Mouse (Mus musculus): ENCODE measurements around the gene Lrrc20. TPM values are rescaled to one million over a fixed set of nuclear protein-coding genes. Genes with fewer than 3 reads are reported as not detected.
A peak's percentile ranks its signal among the peaks of the same experiment; 100 is the strongest.

Gene Lrrc20
- total and polyA plus RNA-seq, 2 experiments from 2014 or later = 8.3 to 15.5 TPM

DNA sequence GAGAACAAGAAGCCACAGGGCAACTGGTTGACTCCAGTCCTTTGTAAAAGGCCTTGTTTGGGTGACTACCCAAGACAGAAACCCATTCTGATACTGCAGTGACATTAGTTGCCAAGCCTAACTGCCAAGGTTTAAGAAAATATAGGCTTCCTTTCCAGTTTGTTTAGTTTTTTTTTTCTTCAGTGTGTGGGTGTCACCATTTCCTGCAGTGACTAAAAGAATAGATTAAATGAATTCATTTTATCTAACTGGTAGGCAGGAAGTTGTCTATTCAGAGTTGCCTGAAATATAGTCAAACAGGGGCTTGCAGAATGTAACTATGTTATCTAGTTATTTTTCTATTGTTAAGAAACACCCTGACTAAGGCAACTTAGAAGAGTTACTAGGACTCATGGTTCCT, 83.9 kb downstream of the Lrrc20 start:
- ATAC-seq (ENCODE audit: low FRiP score) (no peak), DNase-seq (ENCODE audit: low spot score) (no peak)
- no peak overlapping the region for H3K27ac ChIP-seq (ENCODE audit: low read depth, low read length)
- H3K9ac ChIP-seq (replicated peaks; ENCODE audit: low read length, poor library complexity, severe bottlenecking) = no peak overlapping the region
- H3K36me3 ChIP-seq (ENCODE audit: insufficient read depth, low read length) = no peaks in the 10 kb centered on the region
- H3K9me3 ChIP-seq (ENCODE audit: low read length) = 0 out of 2 replicates have a peak, but pooled peaks cover 3% of the 10 kb centered on the region
- no peak overlapping the region for H3K4me2 ChIP-seq (ENCODE audit: low read depth, low read length, poor library complexity, severe bottlenecking)
- no peak for TF ChIP-seq CTCF (IDR thresholded peaks at IDR 0.05)
- no peak overlapping the region for H3K4me3 ChIP-seq (ENCODE audit: low read depth, low read length)
- no peaks in the 10 kb centered on the region for H3K27me3 ChIP-seq (ENCODE audit: insufficient read depth, low read length)
- H3K4me1 ChIP-seq (ENCODE audit: insufficient read depth, low read length) = no peaks in the 10 kb centered on the region

GRCm38 (mm10) chr10:61563550-61563949, 87.9 kb downstream of the Lrrc20 start:
- H3K4me3 ChIP-seq (ENCODE audit: low read depth, low read length) = no peak overlapping the region
- H3K4me2 ChIP-seq (ENCODE audit: low read depth, low read length, poor library complexity, severe bottlenecking) = no peak overlapping the region
- no peaks in the 10 kb centered on the region for H3K36me3 ChIP-seq (ENCODE audit: insufficient read depth, low read length)
- H3K9me3 ChIP-seq (ENCODE audit: low read length) = 0 out of 2 replicates have a peak, but pooled peaks cover 3% of the 10 kb centered on the region
- H3K9ac ChIP-seq (replicated peaks; ENCODE audit: low read length, poor library complexity, severe bottlenecking) = no peak overlapping the region
- DNase-seq (ENCODE audit: low spot score) (no peak), ATAC-seq (ENCODE audit: low FRiP score) (no peak)
- no peak overlapping the region for H3K27ac ChIP-seq (ENCODE audit: low read depth, low read length)
- 81% methylated on average over 9 of the region's 9 CpGs for WGBS
- TF ChIP-seq CTCF (IDR thresholded peaks at IDR 0.05) = no peak
- peaks cover 4% of the 10 kb centered on the region; the same call in 1 of the 2 replicates for H3K27me3 ChIP-seq (ENCODE audit: insufficient read depth, low read length)
- H3K4me1 ChIP-seq (ENCODE audit: insufficient read depth, low read length) = no peaks in the 10 kb centered on the region

DNA sequence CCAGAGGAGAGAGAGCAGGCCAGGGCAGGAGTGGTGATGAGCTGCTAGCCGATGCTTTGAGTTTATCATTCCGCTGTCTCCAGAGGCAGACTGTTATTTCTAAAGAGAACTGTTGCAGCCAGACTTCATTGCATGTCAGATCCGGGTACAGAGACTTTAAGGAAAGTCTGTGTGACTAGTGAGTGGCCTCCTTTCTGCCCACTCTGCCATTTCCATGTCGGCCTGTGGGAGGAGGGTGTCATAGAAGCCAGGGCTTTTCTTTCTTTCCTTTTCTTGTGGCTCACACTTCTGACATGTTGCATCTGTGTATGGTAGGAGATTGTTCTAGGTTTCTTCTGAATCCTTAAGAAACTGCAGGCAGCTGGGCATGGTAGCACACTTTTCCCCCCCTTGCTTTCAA, 88.8 kb downstream of the Lrrc20 start:
- 79% methylated on average over 4 of the region's 4 CpGs for WGBS
- H3K36me3 ChIP-seq (ENCODE audit: insufficient read depth, low read length) = no peaks in the 10 kb centered on the region
- DNase-seq (ENCODE audit: low spot score) = no peak
- no peak overlapping the region for H3K4me3 ChIP-seq (ENCODE audit: low read depth, low read length)
- H3K9ac ChIP-seq (replicated peaks; ENCODE audit: low read length, poor library complexity, severe bottlenecking) = no peak overlapping the region
- 0 out of 2 replicates have a peak, but pooled peaks cover 3% of the 10 kb centered on the region for H3K9me3 ChIP-seq (ENCODE audit: low read length)
- TF ChIP-seq CTCF (IDR thresholded peaks at IDR 0.05) = no peak
- no peaks in the 10 kb centered on the region for H3K4me1 ChIP-seq (ENCODE audit: insufficient read depth, low read length)
- H3K4me2 ChIP-seq (ENCODE audit: low read depth, low read length, poor library complexity, severe bottlenecking) = no peak overlapping the region
- no peak overlapping the region for H3K27ac ChIP-seq (ENCODE audit: low read depth, low read length)
- ATAC-seq (ENCODE audit: low FRiP score) = no peak
- H3K27me3 ChIP-seq (ENCODE audit: insufficient read depth, low read length) = peaks cover 4% of the 10 kb centered on the region; the same call in 1 of the 2 replicates

DNA sequence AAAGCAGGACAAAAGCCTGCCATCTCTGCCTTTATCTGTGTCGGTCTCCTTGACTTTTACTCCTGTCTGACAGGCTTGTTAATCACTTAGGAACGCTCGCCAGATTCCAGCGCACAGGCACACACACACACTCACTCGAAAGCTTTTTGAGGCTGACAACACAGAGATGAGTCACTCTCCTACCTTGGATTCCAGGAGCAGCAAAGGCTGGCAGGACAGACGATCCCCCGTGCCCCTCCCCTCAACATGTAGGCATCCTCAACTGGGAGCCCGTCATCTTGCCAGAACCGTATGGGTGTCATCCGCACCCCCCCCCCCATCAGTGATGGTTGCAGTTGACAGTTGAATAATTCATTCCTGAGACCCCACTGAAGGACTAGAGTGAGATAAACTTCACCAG, 94.6 kb downstream of the Lrrc20 start:
- Histone ChIP-seq H3K4me3 (ENCODE audit: low read depth, low read length) (no peak overlapping the region), H3K27me3 (ENCODE audit: insufficient read depth, low read length) (peaks cover 4% of the 10 kb centered on the region; the same call in 1 of the 2 replicates), H3K27ac (ENCODE audit: low read depth, low read length) (no peak overlapping the region), H3K4me2 (ENCODE audit: low read depth, low read length, poor library complexity, severe bottlenecking) (no peak overlapping the region), H3K4me1 (ENCODE audit: insufficient read depth, low read length) (no peaks in the 10 kb centered on the region), H3K9me3 (ENCODE audit: low read length) (no peaks in the 10 kb centered on the region), H3K36me3 (ENCODE audit: insufficient read depth, low read length) (no peaks in the 10 kb centered on the region), H3K9ac (replicated peaks; ENCODE audit: low read length, poor library complexity, severe bottlenecking) (0 out of 2 replicates have a peak overlapping the region, but pooled peaks have one; percentile 24)
- no peak for TF ChIP-seq CTCF (IDR thresholded peaks at IDR 0.05)
- DNase-seq (ENCODE audit: low spot score) = no peak
- ATAC-seq (ENCODE audit: low FRiP score) = no peak; the same call in 1 of the 2 replicates
- WGBS = 19% methylated on average over 10 of the region's 10 CpGs

DNA sequence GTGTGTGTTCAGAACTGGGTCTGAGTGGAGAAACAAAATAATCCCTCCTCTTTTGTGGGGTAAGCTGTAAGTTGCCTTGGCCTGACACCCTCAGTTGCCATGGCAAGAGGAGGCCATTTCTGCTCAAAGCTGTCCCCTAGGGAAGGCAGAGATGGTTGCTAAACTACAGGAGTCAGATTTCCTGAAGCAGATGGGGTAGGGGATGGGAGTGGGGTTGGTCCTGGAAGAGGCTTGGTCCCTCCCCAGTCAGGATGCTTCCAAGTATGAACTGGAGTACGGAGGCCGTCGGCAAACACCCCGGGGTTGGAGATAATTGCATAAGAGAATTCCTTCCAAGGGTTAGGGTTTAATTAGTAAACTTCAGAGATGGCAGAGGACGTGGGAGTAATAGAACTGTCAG, 96.5 kb downstream of the Lrrc20 start:
- DNase-seq (ENCODE audit: low spot score) (peak; percentile 53), ATAC-seq (ENCODE audit: low FRiP score) (no peak)
- Histone ChIP-seq H3K9me3 (ENCODE audit: low read length) (no peaks in the 10 kb centered on the region), H3K27ac (ENCODE audit: low read depth, low read length) (no peak overlapping the region), H3K9ac (replicated peaks; ENCODE audit: low read length, poor library complexity, severe bottlenecking) (no peak overlapping the region), H3K4me1 (ENCODE audit: insufficient read depth, low read length) (peaks cover 2% of the 10 kb centered on the region; the same call in 1 of the 2 replicates), H3K4me2 (ENCODE audit: low read depth, low read length, poor library complexity, severe bottlenecking) (no peak overlapping the region), H3K27me3 (ENCODE audit: insufficient read depth, low read length) (peaks cover 4% of the 10 kb centered on the region; the same call in 1 of the 2 replicates), H3K36me3 (ENCODE audit: insufficient read depth, low read length) (no peaks in the 10 kb centered on the region), H3K4me3 (ENCODE audit: low read depth, low read length) (no peak overlapping the region)
- 59% methylated on average over 5 of the region's 5 CpGs for WGBS
- TF ChIP-seq CTCF (IDR thresholded peaks at IDR 0.05) = no peak

DNA sequence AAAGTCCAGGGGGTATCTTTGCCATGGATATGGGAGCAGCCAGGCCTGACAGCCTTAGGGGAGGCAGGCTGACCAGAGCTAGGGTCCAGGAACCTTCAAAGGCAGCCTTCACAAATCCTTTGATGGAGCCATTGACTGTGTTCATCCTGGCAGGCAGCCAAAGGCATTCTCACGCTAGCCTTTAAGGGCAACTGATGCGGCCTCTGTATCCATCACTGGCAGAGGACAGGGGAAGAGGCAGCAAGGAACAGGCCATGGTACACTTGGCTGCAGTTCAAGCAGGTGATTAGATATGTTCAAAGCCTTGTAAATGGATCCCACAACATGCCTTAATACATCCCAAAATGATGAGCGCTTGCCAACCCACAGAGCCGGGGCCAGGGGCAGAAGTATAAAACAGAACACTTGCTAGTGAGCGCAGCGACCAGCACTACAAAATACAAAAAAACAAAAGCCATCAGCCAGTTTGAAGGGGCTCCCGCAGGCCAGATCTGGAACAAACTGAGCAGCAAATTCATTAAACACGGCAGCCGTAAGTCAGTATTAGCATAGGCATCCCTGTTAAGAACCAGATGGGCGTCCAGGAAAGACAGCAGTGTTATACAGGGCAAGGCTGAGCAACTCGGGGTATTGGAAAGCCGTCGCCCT, 100.6 kb downstream of the Lrrc20 start:
- no peak overlapping the region for H3K4me3 ChIP-seq (ENCODE audit: low read depth, low read length)
- no peak overlapping the region for H3K27ac ChIP-seq (ENCODE audit: low read depth, low read length)
- H3K9me3 ChIP-seq (ENCODE audit: low read length) = no peaks in the 10 kb centered on the region
- DNase-seq (ENCODE audit: low spot score) = peak; percentile 69
- TF ChIP-seq CTCF (IDR thresholded peaks at IDR 0.05) = no peak
- 40% methylated on average over 13 of the region's 13 CpGs for WGBS
- H3K27me3 ChIP-seq (ENCODE audit: insufficient read depth, low read length) = no peaks in the 10 kb centered on the region
- no peak overlapping the region for H3K4me2 ChIP-seq (ENCODE audit: low read depth, low read length, poor library complexity, severe bottlenecking)
- no peak overlapping the region for H3K9ac ChIP-seq (replicated peaks; ENCODE audit: low read length, poor library complexity, severe bottlenecking)
- peaks cover 2% of the 10 kb centered on the region; the same call in 1 of the 2 replicates for H3K4me1 ChIP-seq (ENCODE audit: insufficient read depth, low read length)
- ATAC-seq (ENCODE audit: low FRiP score) = peak; percentile 38; the same call in 1 of the 2 replicates
- H3K36me3 ChIP-seq (ENCODE audit: insufficient read depth, low read length) = no peaks in the 10 kb centered on the region
